Mouse (Mus musculus): Measurements from ENCODE around the gene Rtp2.

Rtp2 gene

DNA sequence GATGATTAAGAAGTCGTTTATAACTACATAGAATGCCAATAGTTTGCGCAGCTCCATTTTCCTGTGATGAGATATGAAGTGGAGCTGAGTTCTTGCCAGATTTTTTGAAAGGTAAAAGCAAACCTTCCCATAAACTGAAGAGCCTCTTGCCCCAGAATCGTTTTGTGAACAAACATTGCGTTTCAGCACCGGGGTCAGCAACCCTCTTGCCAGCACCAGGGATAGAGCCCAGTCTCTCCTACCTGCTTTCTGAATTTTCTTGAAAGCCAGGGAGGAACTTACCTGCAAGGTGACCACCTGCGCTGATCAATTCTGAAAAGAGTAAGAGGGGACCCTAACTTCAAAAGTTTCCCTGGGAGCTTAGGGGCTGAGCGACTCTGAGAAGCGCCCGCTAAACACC, 42.0 kb downstream of the Rtp2 start:
- DNase-seq (ENCODE audit: low read depth), result no peak

DNA sequence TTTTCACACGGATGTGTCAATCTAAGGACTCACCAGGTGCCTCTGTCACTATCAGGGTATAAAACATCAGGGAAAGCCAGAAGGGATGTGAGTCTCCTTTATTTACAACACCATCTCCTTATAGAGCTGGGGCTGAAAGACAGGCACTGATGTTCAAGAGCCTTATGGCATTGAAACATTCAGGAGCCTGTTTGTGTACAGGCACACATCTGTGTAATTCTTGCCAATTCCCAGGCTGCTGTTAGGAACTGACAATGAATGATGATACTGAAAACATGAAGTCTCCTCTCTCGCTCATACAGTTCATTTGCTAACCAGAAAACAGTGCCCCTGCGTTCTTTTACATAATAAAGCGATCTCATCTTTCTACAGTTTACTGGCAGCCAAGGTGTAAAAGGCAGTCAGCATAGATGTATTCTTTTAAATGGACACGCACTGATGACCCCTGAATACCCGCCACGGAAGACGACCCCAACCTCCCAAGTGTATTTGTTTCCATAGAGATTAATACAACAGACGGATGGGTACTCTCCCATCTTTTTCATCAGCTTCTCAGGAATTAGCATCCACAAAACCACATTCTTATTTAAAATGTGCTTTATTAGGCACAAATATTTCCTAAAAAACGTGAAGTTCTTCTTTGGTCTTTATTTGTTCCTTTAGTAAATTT, 44.1 kb downstream of the Rtp2 start:
- no peak for DNase-seq (ENCODE audit: low read depth)

DNA sequence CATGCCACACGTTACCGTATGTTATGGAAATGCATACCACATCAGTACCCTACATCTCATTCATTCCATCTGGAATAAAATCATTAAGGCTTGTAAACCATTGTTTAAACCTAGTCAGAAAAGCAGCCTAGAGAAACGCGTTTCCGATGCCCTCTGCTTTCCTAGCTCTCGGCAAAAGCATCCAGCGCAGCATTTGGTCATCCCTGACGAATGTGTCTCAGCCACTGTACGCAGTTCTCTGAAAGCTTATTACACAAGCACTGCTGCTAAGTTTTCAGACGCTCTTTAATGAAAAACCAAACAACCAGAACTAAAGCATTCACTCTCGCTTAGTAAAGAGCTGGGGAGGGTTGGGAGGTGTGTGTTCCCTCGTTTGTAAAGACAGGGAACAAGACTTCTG, 47.1 kb downstream of the Rtp2 start:
- DNase-seq (ENCODE audit: low read depth), result no peak
